Mouse (Mus musculus) bone marrow, adult 2 months (tissue): ENCODE measurements around the gene Orai1.

ENCODE experiments used
- CTCF ChIP-seq: fragments of 200-500 bp; IDR thresholded peaks from 2 replicates; pipeline ENCODE4 v1.5.1; 2011; ENCODE audit warnings: low read length, control low read depth; ENCODE audit not compliant: control insufficient read depth, insufficient read depth
- POLR2A ChIP-seq: fragments of 200-500 bp; IDR thresholded peaks from 2 replicates; pipeline ENCODE4 v1.6.1; 2011; ENCODE audit warnings: low read depth, mild to moderate bottlenecking, control low read depth, low read length, borderline replicate concordance; ENCODE audit not compliant: control insufficient read depth

DNA sequence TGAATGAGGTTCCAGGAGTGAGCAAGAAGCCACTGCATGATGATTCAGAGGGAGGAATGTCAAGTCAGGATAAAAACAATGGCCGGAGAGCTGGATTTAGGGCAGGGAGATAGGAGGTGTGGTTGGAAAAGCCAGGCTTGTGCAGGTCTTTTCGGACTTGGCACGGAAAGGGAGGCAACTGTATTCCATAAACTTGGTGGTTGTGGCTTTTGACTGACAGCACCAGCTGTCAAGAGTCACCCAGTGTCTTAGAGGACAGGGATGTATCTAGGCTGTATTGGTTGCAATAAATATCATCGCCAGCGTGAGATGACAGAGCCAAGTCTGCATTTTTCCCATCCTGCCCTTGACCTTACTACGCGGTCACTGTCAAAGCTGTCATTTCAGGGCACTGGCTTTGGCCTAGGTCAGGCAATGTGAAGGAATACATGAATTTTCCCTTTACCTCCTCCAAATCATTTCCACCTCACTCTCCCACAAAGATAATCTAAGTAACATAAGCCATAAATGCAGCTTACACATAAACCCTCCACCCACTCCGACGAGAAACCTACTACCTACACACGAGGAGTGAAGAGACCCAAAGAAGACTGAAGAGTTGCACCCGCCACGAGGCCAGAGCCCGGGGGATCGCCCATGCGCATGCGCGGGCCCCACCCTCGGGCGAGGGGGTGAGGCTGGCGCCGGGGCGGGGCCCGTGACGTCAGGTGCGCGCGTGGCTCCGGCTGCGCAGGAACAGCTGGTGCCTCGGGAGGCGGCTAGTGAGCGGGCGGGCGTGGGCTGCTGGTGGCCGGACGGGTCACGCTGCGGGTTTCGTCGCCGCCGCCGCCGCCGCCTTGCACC, 60.9 kb downstream of the Orai1 start:
- TF ChIP-seq CTCF (no peak), POLR2A (peak; percentile 61; the same call in 1 of the 2 replicates)
